9 mouse cellular contexts compared by ENCODE assay signal in the genomic region with DNA sequence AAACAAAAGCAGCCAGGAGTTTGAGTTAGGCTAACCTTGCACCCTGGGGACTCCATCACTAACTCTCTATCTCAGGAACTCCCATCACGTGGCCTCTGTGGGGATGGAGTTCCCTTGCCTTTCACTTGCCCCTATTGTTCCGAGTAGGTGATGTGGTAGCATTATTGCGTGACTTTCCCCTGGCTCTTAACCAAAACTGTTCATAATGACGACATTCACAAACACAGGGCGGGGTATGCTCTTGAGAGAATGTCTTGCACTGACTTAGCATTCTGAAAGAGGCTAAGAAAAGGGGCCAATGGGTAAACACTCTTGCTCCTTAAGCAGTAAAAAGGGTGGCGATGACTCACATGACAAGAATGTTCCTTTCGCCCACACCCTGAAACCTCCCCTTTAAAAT. TPM values are rescaled to one million over a fixed set of nuclear protein-coding genes. Genes with fewer than 3 reads are reported as not detected.
DNase-seq lines count a peak whose midpoint lies in the region; ATAC-seq and TF ChIP-seq lines count a peak whose summit lies in the region.
"Had no signal": no experiment of that assay in that cellular context is flagged by ENCODE, and none has a peak within 500 bp of the region (broad histone marks: within the 10 kb centered on the region; RNA-seq: fewer than 3 reads in every experiment).

No protein-coding gene starts in this region.

- TF ChIP-seq POLR2A in lung, adult 2 months (IDR thresholded peaks at IDR 0.05; ENCODE audit: borderline replicate concordance, extremely low read depth, low read depth, low read length), result no peak

- no peak for TF ChIP-seq EP300 in stomach, postnatal 0 days (optimal IDR thresholded peaks at IDR 0.05)

- H3K4me3 ChIP-seq in lung, adult 2 months (replicated peaks; ENCODE audit: extremely low read depth, low read depth, low read length), result no peak overlapping the region
- no peak overlapping the region for H3K4me3 ChIP-seq in stomach, postnatal 0 days (ENCODE audit: low read depth, low read length)
- no peak overlapping the region for H3K4me3 ChIP-seq in left cerebral cortex, adult 2 months
- H3K4me3 ChIP-seq: limb, embryonic 12.5 days had no signal

- no peak overlapping the region for H3K4me2 ChIP-seq in stomach, postnatal 0 days (replicated peaks; ENCODE audit: low read depth)
- H3K4me2 ChIP-seq: limb, embryonic 12.5 days had no signal

- no peak for TF ChIP-seq CTCF in lung, adult 2 months (IDR thresholded peaks at IDR 0.05; ENCODE audit: insufficient read depth, low read length)
- no peak for TF ChIP-seq CTCF in stomach, postnatal 0 days (IDR thresholded peaks at IDR 0.05; ENCODE audit: low read depth)
- no peak for TF ChIP-seq CTCF in left cerebral cortex, adult 2 months (IDR thresholded peaks at IDR 0.05)

- WGBS in lung, adult 2 months, result 46% methylated on average over 7 of the region's 7 CpGs
- WGBS in stomach, postnatal 0 days, result 49% methylated on average over 7 of the region's 7 CpGs

- DNase-seq in urinary bladder, postnatal 25 days (ENCODE audit: low spot score), result peak; percentile 8
- DNase-seq in urinary bladder, adult 18-20 months (ENCODE audit: low spot score in 2 of 2), result no peak
- peak; percentile 86 for DNase-seq in ZHBTc4 (ENCODE audit: low read depth, low spot score)
- DNase-seq in lung, adult 2 months, result peak; percentile 9
- DNase-seq in stomach, postnatal 0 days (ENCODE audit: low spot score), result peak; percentile 15
- DNase-seq in layer of hippocampus, adult 18-20 months (ENCODE audit: low spot score in 2 of 2), result no peak
- DNase-seq in left cerebral cortex, adult 2 months (ENCODE audit: extremely low spot score in 1 of 2, low spot score in 2 of 2), result no peak

- no peaks in the 10 kb centered on the region for H3K36me3 ChIP-seq in stomach, postnatal 0 days (ENCODE audit: control insufficient read depth, insufficient read depth, low read length)
- H3K36me3 ChIP-seq: limb, embryonic 12.5 days had no signal

- H3K9ac ChIP-seq in stomach, postnatal 0 days (ENCODE audit: low read length), result no peak overlapping the region
- H3K9ac ChIP-seq: limb, embryonic 12.5 days had no signal

- intact Hi-C loops in left cerebral cortex, adult 2 months (cut with DNase I), result loop anchor here (5.0 kb wide), 1 partner anchor 258 kb away; no protein-coding TSS in a partner anchor

- no peak overlapping the region for H3K27ac ChIP-seq in stomach, postnatal 0 days (replicated peaks)
- H3K27ac ChIP-seq in left cerebral cortex, adult 2 months, result no peak overlapping the region
- H3K27ac ChIP-seq: limb, embryonic 12.5 days had no signal

- ATAC-seq in stomach, postnatal 0 days (ENCODE audit: low FRiP score, low TSS enrichment), result peak; percentile 73
- ATAC-seq: hindbrain, embryonic 16.5 days had no signal

- H3K27me3 ChIP-seq in stomach, postnatal 0 days (ENCODE audit: control insufficient read depth, insufficient read depth, low read length), result no peaks in the 10 kb centered on the region
- H3K27me3 ChIP-seq: limb, embryonic 12.5 days had no signal

- no peaks in the 10 kb centered on the region for H3K4me1 ChIP-seq in lung, adult 2 months (ENCODE audit: control insufficient read depth, insufficient read depth, low read length)
- no peaks in the 10 kb centered on the region for H3K4me1 ChIP-seq in stomach, postnatal 0 days (replicated peaks; ENCODE audit: control insufficient read depth, insufficient read depth)
- H3K4me1 ChIP-seq: limb, embryonic 12.5 days had no signal

- no peaks in the 10 kb centered on the region for H3K9me3 ChIP-seq in stomach, postnatal 0 days (ENCODE audit: control insufficient read depth, low read length)
- H3K9me3 ChIP-seq: limb, embryonic 12.5 days had no signal

RNA-seq across cellular contexts. Expression of a gene that starts 15.5 kb away (rescaled TPM):
- polyA plus RNA-seq in lung, adult 2 months (2012; rRNA removed), result 2.7 and 3.4 TPM in 2 replicates
- 0.54 and 0.61 TPM in 2 replicates for polyA plus RNA-seq in stomach, postnatal 0 days (2015; fragmentation: Nextera tagmentation; extraction: Ambion mirVana)
- total RNA-seq in layer of hippocampus, adult 18-20 months (2021), result 10 to 100 TPM; 16.4 to 18.1 TPM
- 10 to 100 TPM; 20.4 to 28.8 TPM for total RNA-seq in left cerebral cortex, adult 2 months (2021)

Comparison
In these comparisons a context has a peak if more than half of its experiments do, and no peak if none do; other contexts are left out.
1. DNase-seq: peak in urinary bladder, postnatal 25 days (single experiment), ZHBTc4 (single experiment), lung, adult 2 months (single experiment) and stomach, postnatal 0 days (single experiment); none in urinary bladder, adult 18-20 months (0 of 2), layer of hippocampus, adult 18-20 months (0 of 2) and left cerebral cortex, adult 2 months (0 of 2).